ENCODE assay signal across 8 mouse cellular contexts in the genomic region with DNA sequence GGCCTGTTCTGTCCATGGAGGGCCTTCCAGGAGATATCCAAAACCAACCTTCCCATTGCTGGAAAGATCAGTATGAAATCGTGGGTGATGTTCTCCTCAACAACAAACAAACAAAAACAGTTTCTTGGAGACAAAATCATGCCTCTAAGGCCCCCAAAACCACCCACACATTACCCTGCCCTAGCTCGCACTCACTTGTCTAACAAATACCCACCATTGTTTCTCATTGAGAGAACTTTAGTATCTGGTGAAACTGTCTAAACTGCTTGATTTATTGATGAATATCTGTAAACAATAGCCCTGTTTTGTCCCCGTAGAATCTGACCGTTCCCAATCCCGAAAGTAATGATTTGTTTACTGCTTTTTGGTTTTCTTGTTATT. TPM values are rescaled to one million over a fixed set of nuclear protein-coding genes. Genes with fewer than 3 reads are reported as not detected.
DNase-seq lines count a peak whose midpoint lies in the region; ATAC-seq and TF ChIP-seq lines count a peak whose summit lies in the region.

No protein-coding gene starts in this region.

- H3K9me3 ChIP-seq in neural tube, embryonic 11.5 days (ENCODE audit: control insufficient read depth, low read length), result no peaks in the 10 kb centered on the region
- no peaks in the 10 kb centered on the region for H3K9me3 ChIP-seq in liver, embryonic 11.5 days (ENCODE audit: control insufficient read depth, low read length)
- no peaks in the 10 kb centered on the region for H3K9me3 ChIP-seq in stomach, embryonic 16.5 days (replicated peaks; ENCODE audit: control insufficient read depth, low read length)

- no peak for TF ChIP-seq POLR2A in cerebellum, adult 2 months (IDR thresholded peaks at IDR 0.05; ENCODE audit: borderline replicate concordance, insufficient read depth, low read length)

- H3K36me3 ChIP-seq in neural tube, embryonic 11.5 days (ENCODE audit: control insufficient read depth, insufficient read depth, low read length), result no peaks in the 10 kb centered on the region
- H3K36me3 ChIP-seq in liver, embryonic 11.5 days (ENCODE audit: control insufficient read depth, insufficient read depth, low read length), result no peaks in the 10 kb centered on the region
- no peaks in the 10 kb centered on the region for H3K36me3 ChIP-seq in stomach, embryonic 16.5 days (ENCODE audit: control insufficient read depth, insufficient read depth, low read length)

- no peak for TF ChIP-seq CTCF in cerebellum, adult 2 months (IDR thresholded peaks at IDR 0.05; ENCODE audit: borderline replicate concordance, insufficient read depth, low read depth, low read length)

- DNase-seq in cerebellum, adult 2 months, result no peak
- no peak for DNase-seq in neural tube, embryonic 11.5 days (ENCODE audit: low spot score)
- DNase-seq in neural tube, embryonic 10.5 days (ENCODE audit: extremely low spot score, low spot score), result no peak
- no peak for DNase-seq in liver, embryonic 11.5 days (ENCODE audit: low spot score)
- no peak for DNase-seq in ovary, postnatal 14 days (ENCODE audit: low spot score)
- no peak for DNase-seq in layer of hippocampus, postnatal 25 days (ENCODE audit: extremely low spot score in 1 of 2, low spot score in 1 of 2)

- H3K9ac ChIP-seq in neural tube, embryonic 11.5 days (ENCODE audit: low read length), result peak overlapping the region; percentile 97
- peak overlapping the region; percentile 70 for H3K9ac ChIP-seq in liver, embryonic 11.5 days (ENCODE audit: low read depth, low read length)
- peak overlapping the region; percentile 99 for H3K9ac ChIP-seq in stomach, embryonic 16.5 days (ENCODE audit: low read length)

- peak overlapping the region; percentile 72 for H3K27ac ChIP-seq in cerebellum, adult 2 months (ENCODE audit: insufficient read depth, low read length)
- H3K27ac ChIP-seq in neural tube, embryonic 11.5 days (ENCODE audit: low read depth, low read length), result peak overlapping the region; percentile 90
- H3K27ac ChIP-seq in liver, embryonic 11.5 days (ENCODE audit: low read depth, low read length), result peak overlapping the region; percentile 93
- H3K27ac ChIP-seq in stomach, embryonic 16.5 days (ENCODE audit: low read length), result peak overlapping the region; percentile 98

- H3K4me2 ChIP-seq in neural tube, embryonic 11.5 days (ENCODE audit: low read depth), result peak overlapping the region; percentile 54
- H3K4me2 ChIP-seq in liver, embryonic 11.5 days, result peak overlapping the region; percentile 83
- H3K4me2 ChIP-seq in stomach, embryonic 16.5 days (ENCODE audit: low read depth, low read length), result peak overlapping the region; percentile 90

- WGBS in cerebellum, adult 2 months, result 66% methylated on average over 5 of the region's 5 CpGs
- WGBS in neural tube, embryonic 11.5 days, result 62% methylated on average over 5 of the region's 5 CpGs
- 66% methylated on average over 5 of the region's 5 CpGs for WGBS in liver, embryonic 11.5 days
- 46% methylated on average over 5 of the region's 5 CpGs for WGBS in stomach, embryonic 16.5 days

- peaks cover 5% of the 10 kb centered on the region; the same call in 1 of the 2 replicates for H3K4me1 ChIP-seq in cerebellum, adult 2 months (ENCODE audit: control insufficient read depth, insufficient read depth, low read length)
- H3K4me1 ChIP-seq in neural tube, embryonic 11.5 days (ENCODE audit: control insufficient read depth, insufficient read depth, low read length), result peaks cover 3% of the 10 kb centered on the region; the same call in 1 of the 2 replicates
- peaks cover 14% of the 10 kb centered on the region; the same call in 1 of the 2 replicates for H3K4me1 ChIP-seq in liver, embryonic 11.5 days (replicated peaks; ENCODE audit: control insufficient read depth, insufficient read depth, low read length)
- peaks cover 13% of the 10 kb centered on the region for H3K4me1 ChIP-seq in stomach, embryonic 16.5 days (ENCODE audit: control insufficient read depth, insufficient read depth, low read length)

- H3K27me3 ChIP-seq in cerebellum, adult 2 months (ENCODE audit: control insufficient read depth, insufficient read depth, low read length), result no peaks in the 10 kb centered on the region
- no peaks in the 10 kb centered on the region for H3K27me3 ChIP-seq in neural tube, embryonic 11.5 days (ENCODE audit: control insufficient read depth, insufficient read depth, low read length)
- no peaks in the 10 kb centered on the region for H3K27me3 ChIP-seq in liver, embryonic 11.5 days (replicated peaks; ENCODE audit: control insufficient read depth, insufficient read depth, low read length)
- no peaks in the 10 kb centered on the region for H3K27me3 ChIP-seq in stomach, embryonic 16.5 days (ENCODE audit: control insufficient read depth, insufficient read depth, low read length)

- H3K4me3 ChIP-seq in cerebellum, adult 2 months (replicated peaks; ENCODE audit: insufficient read depth, low read depth, low read length), result peak overlapping the region; percentile 81
- H3K4me3 ChIP-seq in neural tube, embryonic 11.5 days (ENCODE audit: low read depth, low read length), result peak overlapping the region; percentile 96
- H3K4me3 ChIP-seq in liver, embryonic 11.5 days (ENCODE audit: low read depth, low read length), result peak overlapping the region; percentile 99
- peak overlapping the region; percentile 96 for H3K4me3 ChIP-seq in stomach, embryonic 16.5 days (replicated peaks; ENCODE audit: low read length)

- no peak for ATAC-seq in cerebellum, adult (ENCODE audit: insufficient number of reproducible peaks, low FRiP score, low TSS enrichment)
- peak; percentile 70 for ATAC-seq in neural tube, embryonic 11.5 days (ENCODE audit: insufficient read depth, low FRiP score, low TSS enrichment)
- ATAC-seq in liver, embryonic 11.5 days (replicated peaks; ENCODE audit: low FRiP score), result no peak
- peak; percentile 11; the same call in 1 of the 2 replicates for ATAC-seq in stomach, embryonic 16.5 days (ENCODE audit: insufficient read depth, low FRiP score)

RNA-seq across cellular contexts. Expression of gene Tent2, which starts 0.5 kb away (rescaled TPM):
- polyA plus RNA-seq in cerebellum, adult 2 months (2012; rRNA removed), result 33.3 and 34.1 TPM in 2 replicates
- polyA plus RNA-seq in neural tube, embryonic 11.5 days (2014; fragmentation: Nextera tagmentation; extraction: Ambion mirVana), result 79.9 and 81.6 TPM in 2 replicates
- 65.8 and 72.2 TPM in 2 replicates for polyA plus RNA-seq in liver, embryonic 11.5 days (2014; fragmentation: Nextera tagmentation; extraction: Ambion mirVana)
- polyA plus RNA-seq in stomach, embryonic 16.5 days (2015; fragmentation: Nextera tagmentation; extraction: Ambion mirVana), result 46.9 and 48.6 TPM in 2 replicates
- total RNA-seq in layer of hippocampus, postnatal 25 days (2021), result 10 to 100 TPM; 21.4 to 23.7 TPM

RNA-seq across cellular contexts. Expression of gene Cmya5, which starts 48.1 kb away (rescaled TPM):
- polyA plus RNA-seq in cerebellum, adult 2 months (2012; rRNA removed), result 2.6 and 3.0 TPM in 2 replicates
- 0.05 and 0.13 TPM in 2 replicates for polyA plus RNA-seq in neural tube, embryonic 11.5 days (2014; fragmentation: Nextera tagmentation; extraction: Ambion mirVana)
- polyA plus RNA-seq in liver, embryonic 11.5 days (2014; fragmentation: Nextera tagmentation; extraction: Ambion mirVana), result 0.04 and 0.12 TPM in 2 replicates
- 0.12 and 0.81 TPM in 2 replicates for polyA plus RNA-seq in stomach, embryonic 16.5 days (2015; fragmentation: Nextera tagmentation; extraction: Ambion mirVana)
- 1 to 10 TPM; 2.8 to 3.1 TPM for total RNA-seq in layer of hippocampus, postnatal 25 days (2021)

Comparison
In these comparisons a context has a peak if more than half of its experiments do, and no peak if none do; other contexts are left out.
1. ATAC-seq: peak in neural tube, embryonic 11.5 days (single experiment) and stomach, embryonic 16.5 days (single experiment); none in cerebellum, adult (single experiment) and liver, embryonic 11.5 days (single experiment).
2. Peak in every context shown above with its lines, with median percentiles within 50 percentile points of each other: H3K27ac ChIP-seq, H3K4me3 ChIP-seq, H3K4me2 ChIP-seq and H3K9ac ChIP-seq.